Mouse (Mus musculus) layer of hippocampus, adult 11-12 months (tissue): Measurements from ENCODE around the gene Adamts10.

Experiments used
- DNase-seq: peaks from one replicate; pipeline ENCODE4 v3.0.0; 2022; ENCODE audit warnings: low spot score

Adamts10 gene

GRCm38 (mm10) chr17:33523918-33524755 is at the start of gene Adamts10:
Gene Adamts10, plus strand, starts transcription at chr17:33524204.
- peak; percentile 41 for DNase-seq

- no peak for DNase-seq
Measured at GRCm38 (mm10) chr17:33484020-33484419, 40.0 kb upstream of the Adamts10 start.

GRCm38 (mm10) chr17:33487211-33487610 is 36.8 kb upstream of the Adamts10 start:
- DNase-seq = no peak

GRCm38 (mm10) chr17:33487652-33488051 is 36.4 kb upstream of the Adamts10 start:
- no peak for DNase-seq

- DNase-seq = no peak
Measured at GRCm38 (mm10) chr17:33491371-33491770, 32.6 kb upstream of the Adamts10 start.

- peak; percentile 21 for DNase-seq
Measured at GRCm38 (mm10) chr17:33493065-33493464, 30.9 kb upstream of the Adamts10 start.

- no peak for DNase-seq
Measured at GRCm38 (mm10) chr17:33494586-33494985, 29.4 kb upstream of the Adamts10 start.

- no peak for DNase-seq
Measured at GRCm38 (mm10) chr17:33498918-33499317, 25.1 kb upstream of the Adamts10 start.

GRCm38 (mm10) chr17:33508386-33508785 is 15.6 kb upstream of the Adamts10 start:
- no peak for DNase-seq

GRCm38 (mm10) chr17:33510172-33510571 is 13.8 kb upstream of the Adamts10 start:
- DNase-seq = no peak

GRCm38 (mm10) chr17:33512441-33513415 is 11.3 kb upstream of the Adamts10 start:
- DNase-seq = no peak

GRCm38 (mm10) chr17:33513874-33514273 is 10.1 kb upstream of the Adamts10 start:
- no peak for DNase-seq

GRCm38 (mm10) chr17:33520366-33520765 is 3.6 kb upstream of the Adamts10 start:
- no peak for DNase-seq

GRCm38 (mm10) chr17:33523431-33523917 is 530 bp upstream of the Adamts10 start:
- no peak for DNase-seq

- no peak for DNase-seq
Measured at GRCm38 (mm10) chr17:33524806-33525373, 886 bp downstream of the Adamts10 start.

- DNase-seq = no peak
Measured at GRCm38 (mm10) chr17:33526506-33526905, 2.5 kb downstream of the Adamts10 start.

- DNase-seq = peak; percentile 46
Measured at GRCm38 (mm10) chr17:33539106-33539675, 15.2 kb downstream of the Adamts10 start.

GRCm38 (mm10) chr17:33539878-33540277 is 15.9 kb downstream of the Adamts10 start:
- no peak for DNase-seq

- DNase-seq = no peak
Measured at GRCm38 (mm10) chr17:33549212-33549611, 25.2 kb downstream of the Adamts10 start.

- DNase-seq = no peak
Measured at GRCm38 (mm10) chr17:33550388-33550787, 26.4 kb downstream of the Adamts10 start.

- no peak for DNase-seq
Measured at GRCm38 (mm10) chr17:33552113-33552512, 28.1 kb downstream of the Adamts10 start.

GRCm38 (mm10) chr17:33552964-33553363 is 29.0 kb downstream of the Adamts10 start:
- DNase-seq = no peak
